Mouse (Mus musculus) ZHBTc4 (cell line): ENCODE results near the gene Gfpt2.
"Not testable (repeated sequence)": the region's sequence is repeated elsewhere in the genome, so short reads cannot be mapped to it uniquely, and the experiment has no call there.

Experiments
- DNase-seq: peaks from one replicate; pipeline ENCODE4 v3.0.0-alpha.2; 2011; ENCODE audit warnings: low read depth, low spot score

Gfpt2 gene

DNA sequence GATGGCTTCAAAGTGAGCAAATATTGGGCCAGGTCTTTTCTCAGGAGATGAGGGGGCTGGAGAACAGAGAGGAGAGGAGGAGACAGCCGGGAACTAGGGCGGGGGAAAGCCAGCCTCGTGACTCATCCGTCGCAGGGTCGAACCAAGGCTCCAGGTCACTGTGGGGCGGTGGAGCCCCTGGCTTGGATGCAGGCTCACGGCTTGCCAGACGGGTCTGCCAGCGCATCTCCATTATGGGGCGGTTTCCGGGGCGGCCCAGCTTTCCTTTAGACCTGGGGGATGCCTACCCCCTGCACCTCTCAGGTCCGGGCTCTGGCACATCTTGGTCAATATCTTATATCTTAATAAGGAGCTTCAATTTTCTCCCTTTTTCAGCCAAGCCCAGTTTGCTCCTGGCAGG is 847 bp upstream of the Gfpt2 start:
- peak; percentile 79 for DNase-seq

DNA sequence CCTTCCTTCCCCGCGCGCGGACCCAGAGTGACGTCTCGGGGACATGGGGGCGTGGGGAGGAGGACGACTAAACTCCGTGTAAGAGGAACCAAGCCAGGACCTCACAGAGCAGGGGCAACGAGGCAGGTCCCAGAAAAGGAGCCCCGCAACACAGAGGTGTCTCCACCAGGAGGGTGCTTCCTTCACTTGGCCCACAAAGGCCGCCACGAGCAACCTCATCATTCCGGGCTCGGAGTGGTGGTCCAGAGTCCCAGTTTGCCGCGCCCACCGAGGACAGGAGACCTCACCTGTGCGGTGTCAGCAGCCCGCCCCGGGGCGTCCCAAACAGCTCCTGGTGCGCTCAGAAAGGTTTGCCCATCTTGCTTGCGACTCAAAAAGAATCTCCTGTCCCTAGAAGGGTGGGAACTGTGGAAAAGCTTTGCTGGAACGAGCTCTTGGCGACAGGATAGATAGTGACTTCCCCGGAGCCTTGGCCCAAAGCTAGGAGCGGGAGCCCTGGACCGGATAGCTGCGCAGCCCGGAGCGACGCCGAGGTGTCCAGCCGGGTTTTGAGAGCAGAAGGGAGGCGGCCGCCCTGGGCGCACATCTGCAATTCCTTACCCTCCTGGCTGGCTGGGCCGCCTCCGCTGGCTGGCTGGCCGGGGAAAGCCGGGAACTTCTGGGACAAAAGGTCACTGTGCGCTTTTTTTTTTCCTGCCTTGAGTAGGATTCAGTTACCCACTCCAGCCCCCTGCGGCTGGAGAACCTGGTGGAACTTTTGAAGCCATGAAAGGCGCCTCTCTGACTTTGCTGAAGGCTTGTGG is 565 bp downstream of the Gfpt2 start:
- DNase-seq = peak; percentile 67

DNA sequence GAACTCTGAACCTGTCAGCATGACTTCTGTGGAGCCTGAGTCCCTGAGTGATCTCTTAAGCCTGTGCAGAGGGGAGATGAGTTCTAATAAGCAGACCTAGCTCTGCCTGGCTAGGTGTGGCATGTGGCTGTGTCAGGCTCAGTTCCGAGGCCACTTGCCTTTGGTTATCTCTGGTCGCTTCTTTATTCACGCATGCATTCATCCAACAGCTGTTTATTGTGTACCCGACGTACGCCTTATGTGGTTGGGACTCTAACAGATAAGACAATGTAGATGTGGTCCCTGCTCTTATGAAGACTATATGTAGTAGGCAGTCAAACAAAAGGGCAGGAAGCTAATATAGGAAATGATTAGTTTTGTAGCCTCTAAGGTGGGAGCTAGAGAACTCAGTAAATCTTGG is 5.0 kb downstream of the Gfpt2 start:
- DNase-seq = no peak

DNA sequence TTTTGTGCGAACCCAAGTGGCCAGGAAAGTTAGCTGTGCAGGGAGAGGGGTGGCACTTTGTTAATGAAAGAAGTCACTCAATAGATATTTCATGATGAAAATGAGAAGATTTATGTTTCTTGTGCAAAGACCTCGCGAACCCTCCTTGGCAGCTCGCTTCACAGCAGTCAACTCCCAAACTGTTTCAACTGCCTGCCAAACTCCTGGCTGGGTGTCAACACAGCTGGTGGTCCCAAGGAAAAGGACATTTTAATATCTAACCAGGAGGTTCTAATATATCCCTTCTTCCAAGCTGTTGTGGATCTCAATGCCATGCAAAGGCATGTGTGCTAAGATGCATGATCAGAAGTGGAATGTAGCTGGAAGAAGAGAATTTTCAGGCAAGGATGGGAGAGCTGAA is 7.5 kb downstream of the Gfpt2 start:
- DNase-seq = no peak

DNA sequence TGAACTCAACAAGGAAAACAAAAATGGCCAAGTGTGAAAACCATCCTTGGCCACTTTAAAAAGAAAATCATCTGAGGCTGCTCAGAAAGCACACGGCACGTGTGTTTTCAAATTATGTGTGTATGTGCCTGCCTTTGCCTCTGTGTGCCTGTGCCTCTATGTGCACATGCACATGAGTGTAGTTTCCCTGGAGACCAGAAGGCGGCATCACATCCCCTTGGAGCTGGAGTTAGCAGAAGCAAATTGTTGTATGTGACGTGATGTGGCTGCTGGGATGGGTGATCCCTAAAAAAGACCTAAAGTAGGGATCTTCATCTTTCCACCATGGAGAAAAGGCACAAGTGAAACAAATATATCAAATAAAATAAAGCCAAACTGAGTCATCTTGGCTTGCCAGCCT is 9.8 kb downstream of the Gfpt2 start:
- peak; percentile 70 for DNase-seq

DNA sequence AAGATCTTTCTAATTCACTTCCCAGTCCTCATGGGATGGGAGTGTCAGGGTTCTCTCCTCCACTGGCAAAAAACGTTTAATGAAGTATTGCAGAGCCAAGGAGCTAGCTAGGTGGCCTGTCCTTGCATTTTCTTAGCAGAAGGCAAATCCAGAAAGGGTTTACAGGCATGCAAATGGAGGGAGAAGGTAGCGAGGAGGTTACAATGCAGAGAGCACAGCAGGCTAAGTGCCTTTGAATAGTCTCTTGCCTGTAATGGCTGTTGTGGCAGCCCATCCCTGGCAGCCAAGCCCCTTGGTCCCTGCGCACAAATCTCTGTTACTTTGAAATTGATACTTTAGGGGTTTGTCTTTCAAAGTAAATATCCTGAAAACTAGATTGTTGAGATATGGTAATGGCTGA is 12.2 kb downstream of the Gfpt2 start:
- DNase-seq = peak; percentile 83

DNA sequence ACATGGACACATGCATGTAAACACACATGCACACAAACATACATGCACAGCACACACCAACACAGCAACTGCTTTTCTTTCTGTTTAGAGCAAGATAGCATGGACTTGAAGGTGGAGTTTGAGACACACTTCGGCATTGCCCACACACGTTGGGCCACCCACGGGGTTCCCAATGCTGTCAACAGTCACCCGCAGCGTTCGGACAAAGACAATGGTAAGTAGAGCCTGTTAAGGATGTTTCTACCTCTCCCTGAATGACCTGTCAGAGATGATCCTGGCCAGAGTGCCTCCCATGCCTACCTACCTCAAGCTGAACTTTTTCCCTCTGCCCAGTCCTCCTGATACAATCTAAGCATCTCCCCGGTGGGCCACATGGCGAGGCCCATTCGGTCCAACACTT is 15.0 kb downstream of the Gfpt2 start:
- DNase-seq = peak; percentile 87

DNA sequence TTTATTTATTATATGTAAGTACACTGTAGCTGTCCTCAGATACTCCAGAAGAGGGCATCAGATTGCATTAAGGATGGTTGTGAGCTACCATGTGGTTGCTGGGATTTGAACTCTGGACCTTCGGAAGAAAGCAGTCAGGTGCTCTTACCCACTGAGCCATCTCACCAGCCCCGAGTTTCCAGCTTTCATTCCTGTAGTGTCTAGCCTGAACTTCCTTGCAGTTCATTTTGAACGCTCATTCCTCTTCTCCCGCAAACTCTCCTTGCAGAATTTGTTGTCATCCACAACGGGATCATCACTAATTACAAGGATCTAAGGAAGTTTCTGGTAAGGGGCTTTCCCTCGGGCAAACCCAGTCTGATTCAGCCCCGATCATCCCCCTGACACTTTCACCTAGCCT is 16.7 kb downstream of the Gfpt2 start:
- not testable (repeated sequence) for DNase-seq

DNA sequence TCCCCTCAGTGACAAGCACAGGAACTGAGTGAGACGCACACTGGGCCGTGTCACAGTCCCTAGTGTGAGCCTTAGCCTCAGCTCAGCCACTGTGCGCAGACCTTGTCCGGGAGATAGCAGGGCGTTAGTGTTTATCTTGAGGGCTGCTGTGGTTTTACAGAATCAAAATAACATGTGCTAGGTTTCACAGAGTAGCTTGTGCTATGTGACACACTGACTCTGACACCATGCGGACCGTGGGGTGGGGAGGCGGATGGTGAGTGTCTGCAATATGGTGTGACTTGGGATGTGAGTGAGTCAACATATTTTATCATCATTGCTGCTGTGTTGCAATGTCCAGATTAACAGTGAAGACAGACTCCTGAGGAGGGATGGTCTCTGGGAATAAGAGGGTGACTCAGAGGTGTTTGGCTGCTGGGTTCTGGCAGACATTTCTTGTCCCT is 17.1 kb downstream of the Gfpt2 start:
- no peak for DNase-seq

DNA sequence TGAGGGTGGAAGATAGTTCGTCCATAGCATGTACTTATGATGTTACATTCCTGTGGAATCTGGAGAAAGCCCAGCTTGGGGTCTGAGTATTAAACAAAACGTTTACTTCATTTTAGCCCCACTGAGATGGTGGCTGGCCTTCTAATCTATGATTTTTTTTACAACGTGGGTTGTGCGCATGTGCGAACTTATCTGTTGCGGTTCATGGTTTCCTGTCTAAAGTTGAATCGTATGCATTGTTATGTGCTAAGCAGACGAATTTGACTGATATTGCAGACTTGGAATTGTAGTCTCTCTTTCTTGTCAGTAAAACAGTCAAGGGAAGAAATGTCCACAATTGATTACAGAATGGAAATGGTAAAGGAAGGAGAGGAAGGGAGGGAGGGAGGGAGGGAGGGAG is 17.9 kb downstream of the Gfpt2 start:
- no peak for DNase-seq

DNA sequence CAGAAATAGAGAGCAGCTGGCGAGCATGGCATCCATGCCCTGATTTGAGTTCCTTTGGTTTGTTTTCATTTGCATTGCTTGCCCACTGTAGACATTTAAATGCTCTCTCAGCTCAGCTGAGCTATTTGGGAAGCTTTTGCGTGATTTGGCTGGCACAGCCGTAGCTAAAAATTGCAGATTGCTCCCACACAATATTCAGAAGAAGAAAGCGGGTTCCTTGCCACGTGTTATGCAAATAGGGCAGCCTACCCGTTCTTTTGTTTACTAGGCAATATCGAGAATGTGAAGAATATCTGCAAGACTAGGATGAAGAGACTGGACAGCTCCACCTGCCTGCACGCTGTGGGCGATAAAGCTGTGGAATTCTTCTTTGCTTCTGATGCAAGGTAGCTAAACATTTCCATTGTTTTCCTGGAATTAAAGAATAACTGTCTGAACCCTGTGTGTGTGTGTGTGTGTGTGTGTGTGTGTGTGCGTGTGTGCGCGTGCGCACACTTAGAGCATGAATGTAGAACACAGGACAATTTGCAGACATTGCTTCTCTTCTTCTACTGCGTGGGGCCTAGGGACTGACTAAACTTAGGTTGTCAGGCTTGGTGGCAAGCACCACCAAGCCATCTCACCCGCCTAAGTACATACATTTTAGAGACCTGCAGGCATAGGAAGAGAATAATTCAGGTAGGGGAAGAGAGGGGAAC is 25.0 kb downstream of the Gfpt2 start:
- DNase-seq = no peak

DNA sequence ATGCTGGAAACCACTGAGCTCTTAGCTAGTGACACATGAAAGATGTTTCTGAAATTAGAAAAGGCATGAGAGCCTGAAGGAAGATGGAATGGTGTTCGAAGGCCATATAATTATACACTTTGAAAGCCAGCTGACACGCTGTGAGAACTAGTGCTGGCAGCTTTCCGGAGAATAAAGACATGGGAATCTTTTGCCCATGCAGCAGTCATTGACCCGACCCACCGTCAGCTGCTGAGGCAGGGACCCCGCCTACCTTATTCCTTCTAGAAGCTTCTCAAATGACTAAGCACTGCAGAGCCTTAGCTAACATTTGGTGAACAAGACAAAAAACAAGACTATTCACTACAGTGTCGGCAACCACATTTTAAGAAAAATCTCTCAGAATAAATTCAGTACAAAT is 25.7 kb downstream of the Gfpt2 start:
- no peak for DNase-seq

DNA sequence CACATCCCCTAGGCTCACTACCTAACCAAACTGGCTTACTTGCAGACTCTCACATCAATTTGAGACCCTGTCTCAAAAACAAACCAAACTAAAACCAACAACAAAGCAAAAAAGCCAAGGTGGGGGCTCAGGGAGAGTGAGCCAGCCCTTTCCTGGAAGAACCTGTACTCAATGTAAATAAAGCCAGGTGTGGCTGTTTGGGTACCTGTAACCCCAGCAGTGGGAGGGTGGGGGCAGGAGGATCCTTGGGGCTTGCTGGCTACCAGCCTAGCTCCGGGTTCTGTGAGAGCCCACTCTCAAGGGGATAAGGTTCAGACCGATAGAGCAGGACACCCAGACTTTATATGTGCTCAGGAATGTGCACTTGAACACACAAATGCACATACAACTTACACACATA is 26.9 kb downstream of the Gfpt2 start:
- DNase-seq = no peak

DNA sequence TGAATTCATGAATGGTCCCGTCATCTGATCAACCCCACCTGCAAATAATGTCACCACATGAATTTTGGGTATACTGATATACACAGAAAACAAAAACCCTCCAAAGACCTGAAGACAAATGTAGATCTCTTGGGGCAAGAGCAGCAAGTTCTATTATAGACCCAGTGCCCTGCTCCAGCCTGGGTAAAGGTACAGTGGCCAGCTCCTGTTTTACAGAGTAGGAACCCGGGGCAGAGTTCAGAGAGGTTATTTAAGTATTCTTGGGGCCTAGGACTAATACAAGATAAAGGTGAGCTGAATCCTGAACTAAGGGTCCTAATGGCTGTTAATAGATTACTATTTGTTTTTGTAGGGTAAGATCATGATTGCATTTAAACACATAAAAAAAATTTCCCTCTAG is 27.6 kb downstream of the Gfpt2 start:
- no peak for DNase-seq

DNA sequence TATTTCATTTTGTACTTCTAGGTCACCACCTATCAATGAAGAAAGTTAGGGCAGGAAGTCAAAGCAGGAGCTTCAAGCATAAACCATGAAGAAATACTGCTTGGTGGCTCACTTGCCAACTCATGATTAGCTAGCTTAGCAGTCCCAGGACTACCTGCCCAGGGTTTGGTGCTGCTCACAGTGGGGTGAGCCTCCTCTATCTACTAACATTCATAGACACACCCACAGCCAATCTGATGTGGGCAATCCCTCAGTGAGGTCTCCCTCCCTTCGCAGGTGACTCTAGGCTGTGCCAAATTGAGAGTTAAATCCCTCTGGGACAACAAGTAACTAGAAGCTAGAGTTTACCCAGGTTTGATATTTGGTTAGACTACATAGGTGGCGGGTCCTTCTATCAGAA is 28.4 kb downstream of the Gfpt2 start:
- no peak for DNase-seq

DNA sequence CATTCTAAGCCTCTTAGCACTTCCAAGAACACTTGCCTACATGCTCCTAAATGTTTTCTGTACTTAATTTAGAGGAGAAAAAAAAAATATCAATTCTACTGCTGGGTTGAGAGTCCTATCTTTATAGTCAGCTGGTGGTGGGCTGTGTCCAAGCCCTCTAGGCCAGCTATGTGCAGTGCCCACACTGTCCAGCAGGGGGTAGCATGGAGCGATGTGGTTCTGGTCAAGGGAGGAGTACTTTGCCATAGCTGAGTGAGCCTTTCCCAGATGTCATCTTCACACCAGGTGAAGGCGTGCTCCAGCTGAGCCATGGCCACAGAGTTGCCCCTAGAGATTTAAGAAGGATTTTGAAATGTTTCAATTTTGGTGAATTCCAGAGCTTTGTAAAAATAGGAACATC is 30.9 kb downstream of the Gfpt2 start:
- DNase-seq = peak; percentile 75

DNA sequence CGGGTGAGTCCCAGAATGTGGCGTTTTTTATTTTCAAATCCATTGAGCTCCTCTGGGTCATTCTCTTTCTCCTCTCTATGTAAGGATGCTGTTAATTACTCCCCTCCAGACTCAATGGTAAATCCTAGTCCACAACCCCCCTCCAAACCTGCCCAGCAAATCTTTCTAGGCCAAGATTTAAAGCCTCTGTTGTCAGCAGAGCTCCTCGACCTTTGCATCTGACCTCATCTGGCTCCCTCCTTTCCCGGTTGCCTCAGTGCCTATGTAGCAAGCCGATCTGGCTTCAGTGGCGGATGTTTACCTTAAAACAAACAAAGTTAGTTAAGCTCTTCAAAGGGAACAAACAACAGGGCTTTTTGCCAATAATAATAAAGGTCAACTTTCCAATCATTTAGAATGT is 33.3 kb downstream of the Gfpt2 start:
- no peak for DNase-seq

DNA sequence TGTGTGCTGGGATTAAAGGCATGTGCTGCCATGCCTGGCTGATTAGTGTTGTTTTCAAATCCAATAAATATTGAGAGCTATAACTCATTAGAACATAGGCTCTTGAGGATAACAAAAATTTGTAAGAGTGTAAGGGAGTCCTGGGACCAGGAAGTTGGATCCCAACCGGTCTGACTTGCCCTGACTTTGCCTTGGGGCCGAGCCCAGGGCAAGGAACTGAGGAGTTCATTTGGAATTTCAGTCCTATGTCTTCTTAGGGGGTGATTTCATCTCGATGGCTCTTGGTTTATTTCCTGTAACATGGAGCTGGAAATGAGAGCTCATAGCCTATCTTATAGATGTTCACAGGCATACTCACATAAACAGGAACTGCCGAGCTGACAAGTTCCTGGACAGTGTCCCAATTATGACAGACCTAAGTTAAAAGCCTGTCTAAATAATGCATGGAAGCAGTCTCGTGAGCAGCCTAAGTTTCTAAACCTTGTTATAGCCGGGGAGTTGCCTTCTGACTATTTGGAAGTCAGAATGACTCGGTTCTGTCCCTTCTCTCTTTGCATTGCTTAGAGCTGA is 35.3 kb downstream of the Gfpt2 start:
- DNase-seq = no peak

DNA sequence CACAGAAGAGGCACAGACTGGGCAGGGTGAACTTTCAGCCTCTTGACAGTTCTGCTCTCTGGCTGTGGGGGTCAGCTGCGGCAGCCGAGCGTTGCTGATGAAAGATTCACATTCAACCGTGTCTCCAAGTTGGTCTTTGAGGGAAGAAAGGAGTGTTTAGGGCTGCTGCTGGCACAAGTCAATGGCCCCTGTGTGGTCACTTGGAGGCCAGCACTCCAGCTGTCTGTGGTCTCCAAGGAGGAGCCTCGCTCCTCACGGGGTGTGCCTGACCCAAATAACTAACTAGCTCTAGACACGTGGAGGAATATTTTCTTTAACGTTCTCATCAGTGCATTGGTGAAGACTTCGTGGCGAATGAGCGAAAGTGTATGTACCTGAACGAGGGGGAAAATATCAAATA is 38.0 kb downstream of the Gfpt2 start:
- no peak for DNase-seq

DNA sequence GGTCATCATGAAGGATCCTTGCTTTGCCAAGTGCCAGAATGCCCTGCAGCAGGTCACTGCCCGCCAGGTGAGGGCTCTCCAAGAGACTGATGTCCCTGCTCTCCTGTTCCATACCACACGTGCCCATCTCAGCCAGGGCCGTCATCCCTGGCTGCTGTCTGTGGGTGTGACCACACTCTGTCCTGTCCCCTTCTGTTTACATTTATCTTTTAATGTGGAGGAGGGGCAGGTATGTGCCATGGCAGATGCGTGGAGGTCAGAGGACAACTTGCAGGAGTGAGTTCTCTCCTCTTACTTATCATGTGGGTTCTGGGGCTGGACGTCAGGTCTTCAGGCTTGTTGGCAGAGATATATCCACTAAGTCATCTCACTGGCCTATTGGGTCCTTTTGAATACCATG is 39.0 kb downstream of the Gfpt2 start:
- no peak for DNase-seq

DNA sequence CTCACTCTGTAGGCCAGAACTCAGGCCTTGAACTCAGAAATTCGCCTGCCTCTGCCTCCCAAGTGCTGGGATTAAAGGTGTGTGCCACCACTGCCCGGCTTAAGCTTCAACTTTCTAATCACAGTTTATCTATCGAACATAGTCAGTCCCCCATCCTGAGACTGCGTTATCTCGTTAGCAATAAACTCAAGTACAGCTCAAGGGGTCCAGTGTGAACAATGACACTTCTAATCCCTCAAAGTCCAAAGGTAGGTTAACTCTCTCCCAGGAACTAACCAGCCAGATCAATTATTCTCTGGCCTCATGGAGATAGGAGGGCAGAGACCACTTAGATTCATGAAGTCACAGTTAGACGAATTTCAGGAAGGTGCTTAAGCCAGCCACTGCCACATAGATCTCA is 40.3 kb downstream of the Gfpt2 start:
- no peak for DNase-seq

DNA sequence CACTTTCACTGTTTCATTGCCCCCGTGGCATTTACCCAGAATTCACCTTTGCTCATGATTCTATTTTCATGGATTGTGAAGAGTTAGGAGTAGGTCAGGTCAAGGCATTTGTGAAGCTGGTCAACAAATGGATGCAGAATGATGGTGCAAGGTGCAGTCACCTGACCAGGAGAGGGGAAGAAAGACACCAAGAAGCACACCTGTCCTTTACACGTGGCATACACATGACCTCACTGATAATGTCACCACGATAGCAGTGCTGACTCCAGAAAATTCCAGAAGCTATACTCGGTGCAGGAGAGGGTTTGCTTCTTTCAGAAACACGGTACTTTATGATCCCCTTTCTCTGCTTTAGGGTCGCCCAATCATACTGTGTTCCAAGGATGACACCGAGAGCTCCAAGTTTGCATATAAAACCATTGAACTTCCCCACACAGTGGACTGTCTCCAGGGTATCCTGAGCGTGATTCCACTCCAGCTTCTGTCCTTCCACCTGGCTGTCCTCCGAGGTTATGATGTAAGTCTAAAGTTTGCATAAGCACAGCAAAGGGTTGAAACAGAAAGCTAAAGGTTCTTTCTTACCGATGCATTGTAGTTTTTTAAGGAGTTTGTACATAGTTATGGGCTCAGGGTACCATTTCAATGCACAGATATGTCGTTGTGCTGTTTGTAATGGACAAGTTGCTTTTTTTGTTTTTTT is 41.4 kb downstream of the Gfpt2 start:
- DNase-seq = no peak
